Mouse (Mus musculus) cerebellum, adult 2 months (tissue): ENCODE measurements at regions not wholly inside any gene's neighbourhood (a gene's known extent, or its start where the extent isn't known, plus 50 kb on each side); places are given as distances from the start of the nearest gene placed in this dataset.

ENCODE experiments used
- DNase-seq, 2 experiments: peaks; one replicate each; pipeline ENCODE4 v3.0.0; 2021
- H3K27ac ChIP-seq: fragments of 200-500 bp; 2 replicates; pipeline ENCODE4 v1.5.1; 2012; ENCODE audit warnings: low read length, control low read depth, inconsistent platforms; ENCODE audit not compliant: insufficient read depth
- H3K27me3 ChIP-seq: fragments of 200-500 bp; 2 replicates; pipeline ENCODE4 v1.6.1; 2012; ENCODE audit warnings: inconsistent platforms, mild to moderate bottlenecking, low read length, moderate library complexity; ENCODE audit not compliant: control insufficient read depth, insufficient read depth
- H3K4me1 ChIP-seq: fragments of 200-500 bp; 2 replicates; pipeline ENCODE4 v1.6.1; 2011; ENCODE audit warnings: low read length; ENCODE audit not compliant: control insufficient read depth, insufficient read depth
- H3K4me3 ChIP-seq: fragments of 200-500 bp; replicated peaks from 2 replicates; pipeline ENCODE3; 2011; ENCODE audit warnings: mild to moderate bottlenecking, low read depth, low read length, control low read depth; ENCODE audit not compliant: insufficient read depth
- CTCF ChIP-seq: fragments of 200-500 bp; IDR thresholded peaks from 2 replicates; pipeline ENCODE4 v1.5.1; 2011; ENCODE audit warnings: low read depth, mild to moderate bottlenecking, control low read depth, low read length, moderate library complexity, borderline replicate concordance; ENCODE audit not compliant: insufficient read depth
- POLR2A ChIP-seq: fragments of 200-500 bp; IDR thresholded peaks from 2 replicates; pipeline ENCODE4 v1.6.1; 2011; ENCODE audit warnings: low read length, control low read depth, borderline replicate concordance; ENCODE audit not compliant: insufficient read depth
- WGBS: fragments of 180-500 bp; shearing (Covaris S2); methylation state at CpG from one replicate; pipeline ENCODE4 v1.1.7; 2018; 5-methylcytosine and 5-hydroxymethylcytosine counted together

DNA sequence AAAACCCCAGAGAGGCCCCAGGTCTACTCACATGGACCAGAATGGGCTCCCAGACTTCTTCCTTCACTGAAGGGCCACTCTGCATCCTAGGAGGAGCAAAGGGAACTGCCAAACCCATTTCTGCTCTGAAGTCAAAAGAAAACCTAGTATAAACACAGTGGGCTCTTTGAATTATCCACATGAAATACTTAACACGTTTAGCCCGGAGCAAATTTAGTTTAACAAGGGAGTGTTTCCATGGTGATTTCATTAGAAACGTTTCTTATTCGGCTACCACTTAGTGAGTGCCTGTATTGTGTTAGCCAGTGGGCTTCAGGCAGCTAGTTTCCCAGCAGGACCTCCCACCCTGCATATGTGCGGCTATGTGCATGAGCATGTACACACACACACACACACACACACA lies 69.4 kb downstream of the Thnsl2 start:
- DNase-seq = no peak
- Histone ChIP-seq H3K4me3 (no peak overlapping the region), H3K4me1 (no peaks in the 10 kb centered on the region), H3K27me3 (no peaks in the 10 kb centered on the region), H3K27ac (no peak overlapping the region)
- 46% methylated on average over 5 of the region's 5 CpGs for WGBS
- no peak for TF ChIP-seq POLR2A
- TF ChIP-seq CTCF = no peak
